Mouse (Mus musculus): ENCODE results near the gene Dppa5a.
"Not testable (repeated sequence)": the region's sequence is repeated elsewhere in the genome, so short reads cannot be mapped to it uniquely, and the experiment has no call there.

DNA sequence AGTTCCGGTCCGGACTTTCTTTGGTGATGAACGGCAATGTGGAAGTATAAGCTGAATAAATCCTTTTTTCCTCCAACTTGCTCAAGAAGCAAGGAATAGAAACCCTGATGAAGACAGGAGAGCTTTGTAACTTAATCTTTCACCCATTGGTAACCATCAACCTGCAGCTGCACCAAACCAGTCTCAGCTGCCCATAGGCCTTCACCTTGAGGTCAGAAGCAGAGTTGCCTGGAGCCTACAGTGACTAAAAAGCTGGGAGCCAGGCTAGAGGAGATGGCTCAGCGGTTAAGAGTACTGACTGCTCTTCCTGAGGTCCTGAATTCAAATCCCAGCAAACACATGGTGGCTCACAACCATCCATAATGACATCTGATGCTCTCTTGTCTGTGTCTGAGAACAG, 25.5 kb downstream of the Dppa5a start:
- TF ChIP-seq CTCF (IDR thresholded peaks at IDR 0.05; ENCODE audit: low read depth, low read length); POLR2A (IDR thresholded peaks at IDR 0.05; ENCODE audit: extremely low read depth, insufficient read depth, low read length): not testable (repeated sequence)

Measured in liver, adult 2 months (tissue).